Mouse (Mus musculus) liver, postnatal 0 days (tissue): Measurements from ENCODE around the gene Nudt17.

Experiments
- CTCF ChIP-seq: sonication (generic); IDR thresholded peaks from 2 replicates; pipeline ENCODE4 v1.5.1; 2016; ENCODE audit warnings: antibody characterized with exemption, low read depth
- EP300 ChIP-seq: IDR thresholded peaks from 2 replicates; pipeline ENCODE4 v1.6.1; 2016; ENCODE audit warnings: antibody characterized with exemption, low read depth, mild to moderate bottlenecking

- TF ChIP-seq CTCF: no peak
- no peak for TF ChIP-seq EP300
These were observed 47.5 kb downstream of the Nudt17 start for GRCm38 (mm10) chr3:96660901-96661300.
